Mouse (Mus musculus): ENCODE results near the gene Gm8108. TPM values are rescaled to one million over a fixed set of nuclear protein-coding genes. Genes with fewer than 3 reads are reported as not detected.
"Not testable (repeated sequence)": the region's sequence is repeated elsewhere in the genome, so short reads cannot be mapped to it uniquely, and the experiment has no call there.

Gm8108 gene
- under 1 TPM in 2 of 4 experiments, not detected in 2; 0.31 to 0.37 TPM for total RNA-seq (2022)

- not testable (repeated sequence) for DNase-seq
Observed at GRCm38 (mm10) chr14:4110426-4110825, at the start of gene Gm8108. TSS of gene Gm8108 (plus strand) at chr14:4110526.

- not testable (repeated sequence) for DNase-seq
Observed at GRCm38 (mm10) chr14:4083820-4084219, 26.5 kb upstream of the Gm8108 start, which contains the start of gene Gm3115. TSS of gene Gm3115 (plus strand) at chr14:4084120.

- DNase-seq: not testable (repeated sequence)
Observed at GRCm38 (mm10) chr14:4141646-4142045, 31.3 kb downstream of the Gm8108 start.

GRCm38 (mm10) chr14:4164730-4165129, 54.4 kb downstream of the Gm8108 start, which contains the start of gene Gm3127:
TSS of gene Gm3127 (plus strand) at chr14:4165030.
- not testable (repeated sequence) for DNase-seq

GRCm38 (mm10) chr14:4182030-4182429, 71.7 kb downstream of the Gm8108 start:
- DNase-seq: not testable (repeated sequence)

Other genes with a start within 250 kb of the Gm8108 start
- not detected for gene Gm2916, start 226.4 kb upstream of the Gm8108 start, total RNA-seq (2022)
- not detected for gene Gm3029, start 178.8 kb upstream of the Gm8108 start, total RNA-seq (2022)
- not detected for gene Gm3095, start 147.0 kb upstream of the Gm8108 start, total RNA-seq (2022)
- gene Gm3099, start 112.1 kb upstream of the Gm8108 start, total RNA-seq (2022): not detected
- under 1 TPM in 2 of 4 experiments, not detected in 2; 0.34 to 0.48 TPM for gene Gm5796, start 86.6 kb upstream of the Gm8108 start, total RNA-seq (2022)
- not detected for gene Gm3115, start 26.4 kb upstream of the Gm8108 start, total RNA-seq (2022)
- gene Gm3127, start 54.5 kb downstream of the Gm8108 start, total RNA-seq (2022): not detected
- gene Gm2974, start 72.0 kb downstream of the Gm8108 start, total RNA-seq (2022): not detected
- gene Gm3138, start 139.1 kb downstream of the Gm8108 start, total RNA-seq (2022): not detected
- gene Gm3149, start 206.8 kb downstream of the Gm8108 start, total RNA-seq (2022): not detected
- under 1 TPM in 1 of 4 experiments, not detected in 3; 0.30 TPM for gene 2610042L04Rik, start 224.2 kb downstream of the Gm8108 start, total RNA-seq (2022)